Mouse (Mus musculus): ENCODE data around the gene Zdhhc1.

- TF ChIP-seq CTCF (IDR thresholded peaks at IDR 0.05; ENCODE audit: extremely low read depth, insufficient read length, insufficient replicate concordance, low read depth, low read length), result no peak
- no peak for TF ChIP-seq POLR2A (IDR thresholded peaks at IDR 0.05; ENCODE audit: low read depth, low read length)
Measured at GRCm38 (mm10) chr8:105475254-105475653, 21.4 kb downstream of the Zdhhc1 start.

Measured in small intestine, adult 2 months (tissue).